Mouse (Mus musculus) small intestine, adult 2 months (tissue): Measurements from ENCODE around the gene Cald1.

Experiments used
- CTCF ChIP-seq: fragments of 200-500 bp; IDR thresholded peaks from 2 replicates; pipeline ENCODE4 v1.5.1; 2012; ENCODE audit warnings: low read depth, mild to moderate bottlenecking, control low read depth, inconsistent platforms, low read length, moderate library complexity, mixed read lengths; ENCODE audit not compliant: insufficient replicate concordance, insufficient read length; ENCODE audit errors: extremely low read depth
- POLR2A ChIP-seq: fragments of 200-500 bp; IDR thresholded peaks from 2 replicates; pipeline ENCODE4 v1.6.1; 2012; ENCODE audit warnings: low read depth, mild to moderate bottlenecking, control low read depth, inconsistent platforms, low read length, moderate library complexity

GRCm38 (mm10) chr6:34633776-34634175, 35.5 kb downstream of the Cald1 start:
- TF ChIP-seq POLR2A (no peak), CTCF (no peak)
